In the genomic region with DNA sequence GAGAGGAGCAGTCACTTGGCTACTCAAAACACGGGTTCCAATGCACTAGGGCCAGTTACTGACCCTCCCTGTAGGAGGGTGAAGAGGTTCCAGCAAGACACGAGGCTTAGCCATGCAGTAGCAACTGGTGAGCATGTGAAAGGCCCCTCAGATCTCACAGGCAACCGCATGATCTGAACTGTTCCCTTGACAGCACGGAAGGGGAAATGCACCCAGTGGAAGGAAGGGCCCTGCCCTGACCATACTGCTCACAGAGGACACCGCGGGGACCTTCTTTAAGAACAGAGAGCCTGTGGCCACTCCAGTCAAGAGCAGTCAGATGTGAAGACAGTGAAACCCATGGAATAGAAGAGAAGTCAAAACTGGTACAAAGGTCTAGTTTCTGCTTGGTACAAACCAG, we compare ENCODE assay signal across 17 mouse cellular contexts. TPM values are rescaled to one million over a fixed set of nuclear protein-coding genes. Genes with fewer than 3 reads are reported as not detected.
DNase-seq lines count a peak whose midpoint lies in the region; ATAC-seq and TF ChIP-seq lines count a peak whose summit lies in the region.
"Had no signal": no experiment of that assay in that cellular context is flagged by ENCODE, and none has a peak within 500 bp of the region (broad histone marks: within the 10 kb centered on the region; RNA-seq: fewer than 3 reads in every experiment).

No protein-coding gene starts in this region.

- H3K27me3 ChIP-seq in lung, postnatal 0 days (replicated peaks; ENCODE audit: insufficient read depth, low read length), result no peaks in the 10 kb centered on the region
- no peaks in the 10 kb centered on the region for H3K27me3 ChIP-seq in stomach, postnatal 0 days (ENCODE audit: control insufficient read depth, insufficient read depth, low read length)
- H3K27me3 ChIP-seq: limb, embryonic 13.5 days; midbrain, embryonic 15.5 days; neural tube, embryonic 13.5 days had no signal

- H3K27ac ChIP-seq in lung, postnatal 0 days (ENCODE audit: low read length), result no peak overlapping the region
- H3K27ac ChIP-seq in macrophage, result peak overlapping the region; percentile 87
- H3K27ac ChIP-seq in stomach, postnatal 0 days (replicated peaks), result no peak overlapping the region
- H3K27ac ChIP-seq: limb, embryonic 13.5 days; midbrain, embryonic 15.5 days; neural tube, embryonic 13.5 days had no signal

- 0 out of 2 replicates have a peak, but pooled peaks have one; percentile 12 for ATAC-seq in lung, postnatal 0 days
- peak; percentile 24 for ATAC-seq in common myeloid progenitor, adult 5-6 weeks (replicated peaks; ENCODE audit: low read depth, poor library complexity, severe bottlenecking)
- no peak for ATAC-seq in stomach, postnatal 0 days (ENCODE audit: low FRiP score, low TSS enrichment)
- ATAC-seq: forebrain, postnatal 0 days; midbrain, embryonic 15.5 days had no signal

- DNase-seq in lung, postnatal 0 days (ENCODE audit: low spot score), result peak; percentile 16
- no peak for DNase-seq in lung, postnatal 14 days
- peak; percentile 21 for DNase-seq in thymus, postnatal 14 days
- no peak for DNase-seq in neural tube, embryonic 10.5 days (ENCODE audit: extremely low spot score, low spot score)
- DNase-seq in urinary bladder, postnatal 25 days (ENCODE audit: low spot score), result no peak
- DNase-seq in stomach, postnatal 0 days (ENCODE audit: low spot score), result no peak
- DNase-seq: cerebellum, adult 9-11 months; forebrain, postnatal 0 days; gastrocnemius, postnatal 10 days; heart, postnatal 4 days; kidney, adult 2 months had no signal

- TF ChIP-seq EP300 in lung, postnatal 0 days (IDR thresholded peaks at IDR 0.05), result no peak
- no peak for TF ChIP-seq EP300 in stomach, postnatal 0 days (optimal IDR thresholded peaks at IDR 0.05)

- TF ChIP-seq CTCF in lung, postnatal 0 days (IDR thresholded peaks at IDR 0.05), result no peak
- no peak for TF ChIP-seq CTCF in stomach, postnatal 0 days (IDR thresholded peaks at IDR 0.05; ENCODE audit: low read depth)

- H3K36me3 ChIP-seq in lung, postnatal 0 days (ENCODE audit: insufficient read depth, low read length), result no peaks in the 10 kb centered on the region
- H3K36me3 ChIP-seq in macrophage (ENCODE audit: inconsistent target), result no peaks in the 10 kb centered on the region
- no peaks in the 10 kb centered on the region for H3K36me3 ChIP-seq in stomach, postnatal 0 days (ENCODE audit: control insufficient read depth, insufficient read depth, low read length)
- H3K36me3 ChIP-seq: heart, embryonic 10.5 days; limb, embryonic 13.5 days; midbrain, embryonic 15.5 days; neural tube, embryonic 13.5 days had no signal

- WGBS in lung, postnatal 0 days, result 73% methylated on average over 6 of the region's 6 CpGs
- WGBS in macrophage (ENCODE audit: missing documents), result 10% methylated on average over 6 of the region's 6 CpGs
- WGBS in stomach, postnatal 0 days, result 73% methylated on average over 6 of the region's 6 CpGs

- no peak overlapping the region for H3K4me3 ChIP-seq in lung, postnatal 0 days (ENCODE audit: low read depth, low read length)
- H3K4me3 ChIP-seq in macrophage (ENCODE audit: inconsistent target), result no peak overlapping the region
- H3K4me3 ChIP-seq in stomach, postnatal 0 days (ENCODE audit: low read depth, low read length), result no peak overlapping the region
- H3K4me3 ChIP-seq: heart, embryonic 10.5 days; limb, embryonic 13.5 days; midbrain, embryonic 15.5 days; neural tube, embryonic 13.5 days had no signal

- no peak overlapping the region for H3K4me2 ChIP-seq in lung, postnatal 0 days (replicated peaks; ENCODE audit: low read depth, low read length)
- no peak overlapping the region for H3K4me2 ChIP-seq in stomach, postnatal 0 days (replicated peaks; ENCODE audit: low read depth)
- H3K4me2 ChIP-seq: limb, embryonic 13.5 days; midbrain, embryonic 15.5 days; neural tube, embryonic 13.5 days had no signal

- no peak overlapping the region for H3K9ac ChIP-seq in lung, postnatal 0 days (replicated peaks; ENCODE audit: low read depth)
- no peak overlapping the region for H3K9ac ChIP-seq in stomach, postnatal 0 days (ENCODE audit: low read length)
- H3K9ac ChIP-seq: forebrain, postnatal 0 days; limb, embryonic 13.5 days; midbrain, embryonic 15.5 days; neural tube, embryonic 13.5 days had no signal

- peaks cover 73% of the 10 kb centered on the region for H3K79me2 ChIP-seq in macrophage (ENCODE audit: inconsistent target)

- 0 out of 2 replicates have a peak, but pooled peaks cover 5% of the 10 kb centered on the region for H3K4me1 ChIP-seq in lung, postnatal 0 days (ENCODE audit: insufficient read depth, low read depth, low read length)
- H3K4me1 ChIP-seq in stomach, postnatal 0 days (replicated peaks; ENCODE audit: control insufficient read depth, insufficient read depth), result no peaks in the 10 kb centered on the region
- H3K4me1 ChIP-seq: midbrain, embryonic 15.5 days; neural tube, embryonic 13.5 days had no signal

- H3K9me3 ChIP-seq in lung, postnatal 0 days (ENCODE audit: low read length), result no peaks in the 10 kb centered on the region
- no peaks in the 10 kb centered on the region for H3K9me3 ChIP-seq in stomach, postnatal 0 days (ENCODE audit: control insufficient read depth, low read length)
- H3K9me3 ChIP-seq: heart, embryonic 10.5 days; limb, embryonic 13.5 days; midbrain, embryonic 15.5 days; neural tube, embryonic 13.5 days had no signal

RNA-seq across cellular contexts. Expression of gene Emilin2, which starts 48.6 kb away (rescaled TPM):
- 4.3 and 5.0 TPM in 2 replicates for polyA plus RNA-seq in lung, postnatal 0 days (2015; fragmentation: Nextera tagmentation; extraction: Ambion mirVana)
- total RNA-seq in common myeloid progenitor, adult 5-6 weeks (2017), result 36.8 and 41.2 TPM in 2 replicates
- total RNA-seq in macrophage (2018; cell fraction: chromatin; rRNA removed), result 100 to 1,000 TPM in 1 of 26 experiments, 10 to 100 TPM in 25; 14.5 to 104 (median 41.1) TPM
- 10 to 100 TPM; 30.7 to 80.5 (median 44.7) TPM for total RNA-seq in macrophage (2018; cell fraction: cytosol; rRNA removed)
- total RNA-seq in macrophage (2018; cell fraction: nucleus; rRNA removed), result 100 to 1,000 TPM in 13 of 26 experiments, 10 to 100 TPM in 13; 46.7 to 189 (median 99.7) TPM
- polyA plus RNA-seq in macrophage (2018), result 41.3 to 106 TPM (median 76.2 TPM) in 3 replicates
- polyA plus RNA-seq in stomach, postnatal 0 days (2015; fragmentation: Nextera tagmentation; extraction: Ambion mirVana), result 1.4 TPM in 2 replicates

Comparison
In these comparisons a context has a peak if more than half of its experiments do, and no peak if none do; other contexts are left out.
1. DNase-seq: peak in lung, postnatal 0 days (single experiment) and thymus, postnatal 14 days (single experiment); none in lung, postnatal 14 days (single experiment), neural tube, embryonic 10.5 days (single experiment), urinary bladder, postnatal 25 days (single experiment) and stomach, postnatal 0 days (single experiment).